Mouse (Mus musculus) ES-E14 (cell line): ENCODE data around the gene Crybg3. TPM values are rescaled to one million over a fixed set of nuclear protein-coding genes. Genes with fewer than 3 reads are reported as not detected.

Experiments used
- DNase-seq: peaks from one replicate; pipeline ENCODE4 v3.0.0-alpha.2; 2013; ENCODE audit warnings: low read depth, low spot score
- H3K27ac ChIP-seq: 2 replicates; pipeline ENCODE4 v1.5.1; 2012; ENCODE audit warnings: low read depth, mild to moderate bottlenecking, low read length, moderate library complexity, mixed read lengths; ENCODE audit not compliant: poor library complexity, insufficient read depth, severe bottlenecking
- H3K36me3 ChIP-seq: 2 replicates; pipeline ENCODE4 v1.6.1; 2012; ENCODE audit warnings: mild to moderate bottlenecking, low read length, moderate library complexity, mixed read lengths; ENCODE audit not compliant: control insufficient read depth, poor library complexity, insufficient read depth, severe bottlenecking
- H3K4me1 ChIP-seq, 2 experiments: fragments of 150-350 bp in 1 of 2; sonication (generic) in 1 of 2; 2 replicates each; pipeline ENCODE4 v1.6.1; 2012; ENCODE audit warnings: low read length in 2 of 2, mild to moderate bottlenecking in 1 of 2, mixed read lengths in 1 of 2; ENCODE audit not compliant: control insufficient read depth in 2 of 2, insufficient read depth in 2 of 2, poor library complexity in 1 of 2
- H3K4me3 ChIP-seq, 2 experiments: fragments of 150-350 bp in 1 of 2; sonication (generic) in 1 of 2; 2 replicates each; pipeline ENCODE4 v1.5.1; 2012; ENCODE audit warnings: low read length in 2 of 2, low read depth in 1 of 2, mild to moderate bottlenecking in 1 of 2, mixed read lengths in 1 of 2; ENCODE audit not compliant: insufficient read depth in 1 of 2, poor library complexity in 1 of 2, severe bottlenecking in 1 of 2
- H3K9ac ChIP-seq: 2 replicates; pipeline ENCODE4 v1.6.1; 2012; ENCODE audit warnings: low read depth, mild to moderate bottlenecking, low read length, mixed read lengths; ENCODE audit not compliant: poor library complexity, insufficient read depth, severe bottlenecking
- H3K9me3 ChIP-seq: fragments of 150-350 bp; sonication (generic); 2 replicates; pipeline ENCODE4 v1.6.1; 2012; ENCODE audit warnings: low read depth, mild to moderate bottlenecking, low read length; ENCODE audit not compliant: control insufficient read depth, insufficient read depth
- CHD2 ChIP-seq: IDR thresholded peaks from 2 replicates; pipeline ENCODE4 v1.6.1; 2014; ENCODE audit warnings: mild to moderate bottlenecking, low read depth, low read length, inconsistent platforms
- HCFC1 ChIP-seq: IDR thresholded peaks from 2 replicates; pipeline ENCODE4 v1.6.1; 2012; ENCODE audit warnings: low read length, inconsistent platforms, borderline replicate concordance; ENCODE audit not compliant: insufficient read depth
- MAFK ChIP-seq: IDR thresholded peaks from 2 replicates; pipeline ENCODE4 v1.6.1; 2014; ENCODE audit warnings: mild to moderate bottlenecking, low read depth, low read length, inconsistent platforms; ENCODE audit not compliant: insufficient read depth
- ZC3H11A ChIP-seq: IDR thresholded peaks from 2 replicates; pipeline ENCODE4 v1.6.1; 2012; ENCODE audit warnings: low read depth, mild to moderate bottlenecking, inconsistent platforms, low read length, borderline replicate concordance
- ZNF384 ChIP-seq: IDR thresholded peaks from 2 replicates; pipeline ENCODE4 v1.6.1; 2012; ENCODE audit warnings: low read depth, low read length, inconsistent platforms
- in situ Hi-C, 2 experiments: fragments of 600-800 bp; cut with MboI; formaldehyde crosslinking; loops; one replicate each; pipeline ENCODE4 v1.15.1; 2025; ENCODE audit warnings: low sequenced_read_pairs in 2 of 2, inconsistent platforms in 1 of 2; ENCODE audit not compliant: unreplicated experiment in 2 of 2
- total RNA-seq: library from RNA; depleted of rRNA; stranded (reverse); fragments of 300-350 nt; gene quantifications from 2 replicates; pipeline ENCODE4 v1.2.3, GENCODE M21; 2012

Crybg3 gene
- total RNA-seq, 1 experiment, result 10.2 TPM

DNA sequence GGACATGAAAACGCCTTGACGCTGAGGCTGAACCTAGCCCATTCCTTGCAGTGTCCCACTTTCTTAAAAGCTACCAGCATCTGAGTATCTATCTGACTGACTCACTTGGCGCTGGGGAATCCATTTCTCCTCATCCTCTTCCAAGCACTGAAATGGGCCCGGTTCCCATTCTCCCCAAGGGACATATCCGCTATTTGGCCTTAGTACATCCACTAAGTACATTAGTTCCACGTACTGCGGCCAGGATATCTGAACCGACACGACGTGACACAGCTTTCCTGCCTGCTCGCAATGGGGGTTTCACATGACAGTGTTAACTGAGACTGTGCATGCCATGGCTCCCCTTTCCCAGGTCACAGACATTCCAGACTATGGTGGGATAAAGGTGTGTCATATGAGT lies 66.4 kb downstream of the Crybg3 start:
- TF ChIP-seq ZNF384 (no peak), CHD2 (no peak), HCFC1 (no peak)
- H3K4me3 ChIP-seq, result no peak overlapping the region
- H3K9ac ChIP-seq, result no peak overlapping the region
- peaks cover 0 to 11% of the 10 kb centered on the region in 2 experiments; a peak in 2 of 4 replicates for H3K4me1 ChIP-seq
- H3K27ac ChIP-seq, result no peak overlapping the region
- no peaks in the 10 kb centered on the region for H3K9me3 ChIP-seq
- DNase-seq, result no peak
- in situ Hi-C loops, result no loop called here
- 0 out of 2 replicates have a peak, but pooled peaks cover 2% of the 10 kb centered on the region for H3K36me3 ChIP-seq

GRCm38 (mm10) chr16:59532561-59532960 lies 68.2 kb downstream of the Crybg3 start:
- peaks cover 0 to 11% of the 10 kb centered on the region in 2 experiments; a peak in 2 of 4 replicates for H3K4me1 ChIP-seq
- TF ChIP-seq ZNF384, result no peak
- TF ChIP-seq MAFK, result no peak
- no peak for TF ChIP-seq ZC3H11A
- TF ChIP-seq HCFC1, result no peak
- no peak for TF ChIP-seq CHD2
- no peaks in the 10 kb centered on the region for H3K9me3 ChIP-seq
- no peak for DNase-seq
- no peak overlapping the region for H3K27ac ChIP-seq
- 0 out of 2 replicates have a peak, but pooled peaks cover 2% of the 10 kb centered on the region for H3K36me3 ChIP-seq
- in situ Hi-C loops, result no loop called here
- H3K9ac ChIP-seq, result no peak overlapping the region
- no peak overlapping the region for H3K4me3 ChIP-seq

GRCm38 (mm10) chr16:59531243-59531642 lies 69.5 kb downstream of the Crybg3 start:
- Histone ChIP-seq H3K4me3 (no peak overlapping the region), H3K9me3 (no peaks in the 10 kb centered on the region), H3K9ac (no peak overlapping the region), H3K4me1 (peaks cover 0 to 11% of the 10 kb centered on the region in 2 experiments; a peak in 2 of 4 replicates), H3K36me3 (0 out of 2 replicates have a peak, but pooled peaks cover 2% of the 10 kb centered on the region), H3K27ac (no peak overlapping the region)
- in situ Hi-C loops, result no loop called here
- TF ChIP-seq MAFK (no peak), ZNF384 (no peak), CHD2 (no peak), HCFC1 (no peak), ZC3H11A (no peak)
- no peak for DNase-seq

- in situ Hi-C loops, result no loop called here
- no peak overlapping the region for H3K27ac ChIP-seq
- H3K9me3 ChIP-seq, result no peaks in the 10 kb centered on the region
- no peak for DNase-seq
- no peak for TF ChIP-seq HCFC1
- TF ChIP-seq MAFK, result peak; percentile 47; the same call in 1 of the 2 replicates
- no peak overlapping the region; the same call in 1 of the 2 replicates for H3K9ac ChIP-seq
- H3K4me3 ChIP-seq, result peak overlapping the region in 1 of 2 experiments; percentile 50; a peak in 2 of 4 replicates
- peaks cover 0 to 11% of the 10 kb centered on the region in 2 experiments; a peak in 2 of 4 replicates for H3K4me1 ChIP-seq
- peaks cover 2% of the 10 kb centered on the region; the same call in 1 of the 2 replicates for H3K36me3 ChIP-seq
Observed at GRCm38 (mm10) chr16:59529570-59529969, 71.2 kb downstream of the Crybg3 start.

- H3K36me3 ChIP-seq, result peaks cover 2% of the 10 kb centered on the region; the same call in 1 of the 2 replicates
- H3K4me1 ChIP-seq, result peaks cover 0 to 4% of the 10 kb centered on the region in 2 experiments; a peak in 1 of 4 replicates
- no peak overlapping the region for H3K4me3 ChIP-seq
- H3K27ac ChIP-seq, result no peak overlapping the region
- H3K9ac ChIP-seq, result no peak overlapping the region
- TF ChIP-seq ZNF384 (no peak), ZC3H11A (no peak), MAFK (no peak), CHD2 (no peak), HCFC1 (no peak)
- in situ Hi-C loops, result no loop called here
- no peaks in the 10 kb centered on the region for H3K9me3 ChIP-seq
- DNase-seq, result no peak
Observed at GRCm38 (mm10) chr16:59526939-59527338, 73.8 kb downstream of the Crybg3 start.
